ENCODE assay signal across 10 mouse cellular contexts in genomic region chr13:88026441-88026840, GRCm38 (mm10).
"Had no signal": no experiment of that assay in that cellular context is flagged by ENCODE, and none has a peak within 500 bp of the region (broad histone marks: within the 10 kb centered on the region; RNA-seq: fewer than 3 reads in every experiment).

No protein-coding gene starts in this region.

- DNase-seq: kidney, adult 2 months; kidney, postnatal 25 days; layer of hippocampus, postnatal 36 days; liver, embryonic 13.5 days; lung, adult 2 months; lung, postnatal 14 days; lung, postnatal 4 days; midbrain, embryonic 14.5 days; right cerebral cortex, postnatal 4 days; thymus, postnatal 25 days had no signal
